Mouse (Mus musculus) hematopoietic multipotent progenitor cell, adult 10-12 weeks (in vitro differentiated cells): ENCODE data around the gene Abca15. TPM values are rescaled to one million over a fixed set of nuclear protein-coding genes. Genes with fewer than 3 reads are reported as not detected.

Experiments
- polyA plus RNA-seq: library from polyadenylated mRNA; stranded (reverse); fragments of >175 nt; gene quantifications from 2 replicates; pipeline ENCODE4 v1.2.3, GENCODE M21; 2012; ENCODE audit warnings: low replicate concordance

Abca15 gene
- not detected in 2 replicates for polyA plus RNA-seq

DNA sequence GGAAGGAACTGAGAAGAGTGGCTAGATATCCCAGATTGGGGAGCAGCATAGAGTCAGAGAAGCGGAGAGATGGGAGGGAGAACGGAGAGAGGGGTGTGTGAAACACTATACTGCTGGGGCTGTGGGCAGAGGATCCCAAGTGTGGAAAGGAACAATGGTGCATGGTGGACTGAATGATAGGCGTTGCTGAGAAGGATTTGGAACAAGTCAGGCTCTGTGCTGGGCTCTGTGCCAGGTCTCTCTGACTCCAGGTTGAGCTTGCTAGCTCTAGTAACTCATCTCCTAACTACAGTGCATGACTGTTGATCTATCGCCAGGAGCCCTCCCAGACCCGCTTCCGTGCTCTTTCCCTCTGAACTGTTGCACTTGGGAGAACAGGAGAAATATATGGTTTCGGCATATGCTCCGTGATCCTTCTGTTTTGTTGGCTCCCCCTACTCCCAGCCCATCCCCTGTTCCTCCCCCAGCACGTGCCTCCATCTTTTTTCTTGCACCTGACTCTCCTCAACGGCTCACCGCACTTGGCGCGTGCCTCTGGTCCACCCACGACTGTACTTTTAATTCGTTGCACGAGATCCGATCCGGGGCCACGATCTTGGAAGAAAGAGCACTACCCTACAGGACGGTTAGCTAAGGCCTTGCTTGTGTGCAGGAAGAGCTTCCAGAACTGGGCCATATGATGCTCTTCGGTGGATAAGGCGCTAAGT is at the start of gene Abca15:
Abca15 (plus strand) TSS at position 584 of the 707 bp plus-strand sequence.

DNA sequence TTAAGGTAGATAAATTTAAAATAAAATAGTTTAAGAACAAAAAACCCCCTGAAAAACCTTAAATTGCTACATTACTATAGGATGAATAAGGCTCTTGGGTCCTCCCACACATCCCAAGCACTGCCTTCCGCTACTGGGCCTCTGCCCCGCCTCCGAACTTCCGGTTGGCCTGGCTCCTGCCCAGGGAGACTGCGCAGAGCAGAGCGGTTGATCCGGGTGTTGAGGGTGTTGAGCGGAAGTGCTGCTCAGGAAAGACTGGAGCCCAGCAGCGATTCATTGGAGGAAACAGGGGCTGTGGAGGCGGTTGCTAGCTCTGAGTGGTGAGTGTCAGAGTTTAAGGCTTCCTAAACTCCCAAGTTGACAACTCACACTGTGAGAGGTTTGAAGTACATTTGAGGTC is 81.0 kb downstream of the Abca15 start, which contains the start of gene Abca16:
Abca16 (plus strand) TSS at position 201 of the 400 bp plus-strand sequence.

Other genes starting within 250 kb of the Abca15 start
- not detected in 2 replicates for gene Dnah3, start 233.4 kb upstream of the Abca15 start, polyA plus RNA-seq
- gene Tmem159, start 226.3 kb upstream of the Abca15 start, polyA plus RNA-seq, result 1.2 and 2.2 TPM in 2 replicates
- gene Zp2, start 183.4 kb upstream of the Abca15 start, polyA plus RNA-seq, result not detected in 2 replicates
- not detected in 2 replicates for gene Anks4b, start 154.8 kb upstream of the Abca15 start, polyA plus RNA-seq
- 0.20 TPM in 1 of 2 replicates, not detected in the other for gene Crym, start 126.6 kb upstream of the Abca15 start, polyA plus RNA-seq
- gene Abca14, start 124.7 kb upstream of the Abca15 start, polyA plus RNA-seq, result not detected in 2 replicates
- not detected in 2 replicates for gene Abca16, start 81.0 kb downstream of the Abca15 start, polyA plus RNA-seq